Mouse (Mus musculus) liver, embryonic 11.5 days (tissue): ENCODE measurements around the gene Anks3. TPM values are rescaled to one million over a fixed set of nuclear protein-coding genes. Genes with fewer than 3 reads are reported as not detected.

Source experiments
- ATAC-seq: fragments of 200-750 bp; cut with Nextera tagmentation; replicated peaks from 2 replicates; pipeline ENCODE4 v1.8.0; 2017; ENCODE audit warnings: moderate number of reproducible peaks, mild to moderate bottlenecking, moderate TSS enrichment, moderate library complexity; ENCODE audit not compliant: low FRiP score
- DNase-seq: peaks from one replicate; pipeline ENCODE4 v3.0.0-alpha.2; 2017; ENCODE audit warnings: low spot score
- H3K27ac ChIP-seq: fragments of 300-500 bp; sonication (generic); 2 replicates; pipeline ENCODE4 v1.5.1; 2014; ENCODE audit warnings: mild to moderate bottlenecking, low read depth, low read length, control low read depth
- H3K27me3 ChIP-seq: fragments of 300-500 bp; sonication (generic); replicated peaks from 2 replicates; pipeline ENCODE4 v1.6.1; 2014; ENCODE audit warnings: low read length, mixed read lengths; ENCODE audit not compliant: control insufficient read depth, insufficient read depth
- H3K36me3 ChIP-seq: fragments of 300-500 bp; sonication (generic); 2 replicates; pipeline ENCODE4 v1.6.1; 2014; ENCODE audit warnings: mild to moderate bottlenecking, low read length, moderate library complexity, mixed read lengths; ENCODE audit not compliant: control insufficient read depth, insufficient read depth
- H3K4me1 ChIP-seq: fragments of 300-500 bp; sonication (generic); replicated peaks from 2 replicates; pipeline ENCODE4 v1.6.1; 2014; ENCODE audit warnings: low read length, mixed read lengths; ENCODE audit not compliant: control insufficient read depth, insufficient read depth
- H3K4me2 ChIP-seq: fragments of 300-500 bp; sonication (generic); 2 replicates; pipeline ENCODE4 v1.6.1; 2014; ENCODE audit warnings: mild to moderate bottlenecking, control low read depth, moderate library complexity
- H3K4me3 ChIP-seq: fragments of 300-500 bp; sonication (generic); 2 replicates; pipeline ENCODE4 v1.5.1; 2014; ENCODE audit warnings: low read depth, low read length, control low read depth
- H3K9ac ChIP-seq: fragments of 300-500 bp; sonication (generic); 2 replicates; pipeline ENCODE4 v1.6.1; 2014; ENCODE audit warnings: low read depth, low read length, control low read depth
- H3K9me3 ChIP-seq: fragments of 300-500 bp; sonication (generic); 2 replicates; pipeline ENCODE4 v1.6.1; 2016; ENCODE audit warnings: low read length, inconsistent platforms, mixed read lengths; ENCODE audit not compliant: control insufficient read depth
- WGBS: fragments of 180-500 bp; shearing (Covaris S2); extraction: QIAGEN DNeasy Blood & Tissue Kit; methylation state at CpG from one replicate; pipeline ENCODE4 v1.1.7; 2014; 5-methylcytosine and 5-hydroxymethylcytosine counted together
- polyA plus RNA-seq: library from polyadenylated mRNA; unstranded; fragments of >200 nt; fragmentation: Nextera tagmentation; extraction: Ambion mirVana; gene quantifications from 2 replicates; pipeline ENCODE4 v1.2.1, GENCODE M21; 2014

The Anks3 gene
- polyA plus RNA-seq, 1 experiment from 2014 or later, result 30.0 TPM

GRCm38 (mm10) chr16:4960260-4960659, 3.7 kb downstream of the Anks3 start:
- no peak overlapping the region for H3K4me2 ChIP-seq
- no peak overlapping the region for H3K27ac ChIP-seq
- ATAC-seq, result no peak
- peaks cover 9% of the 10 kb centered on the region for H3K4me1 ChIP-seq
- peaks cover 12% of the 10 kb centered on the region; the same call in 1 of the 2 replicates for H3K36me3 ChIP-seq
- WGBS, result 86% methylated on average over 8 of the region's 8 CpGs
- no peak for DNase-seq
- no peaks in the 10 kb centered on the region for H3K27me3 ChIP-seq
- H3K9ac ChIP-seq, result no peak overlapping the region
- no peaks in the 10 kb centered on the region for H3K9me3 ChIP-seq
- H3K4me3 ChIP-seq, result no peak overlapping the region

- no peak overlapping the region for H3K4me2 ChIP-seq
- ATAC-seq (no peak), DNase-seq (no peak)
- no peaks in the 10 kb centered on the region for H3K4me1 ChIP-seq
- 90% methylated on average over 3 of the region's 3 CpGs for WGBS
- H3K36me3 ChIP-seq, result peaks cover 28% of the 10 kb centered on the region; the same call in 1 of the 2 replicates
- H3K9ac ChIP-seq, result no peak overlapping the region
- no peaks in the 10 kb centered on the region for H3K27me3 ChIP-seq
- H3K9me3 ChIP-seq, result no peaks in the 10 kb centered on the region
- H3K4me3 ChIP-seq, result no peak overlapping the region
- no peak overlapping the region for H3K27ac ChIP-seq
Measured at GRCm38 (mm10) chr16:4957446-4957845, 6.6 kb downstream of the Anks3 start.

GRCm38 (mm10) chr16:4956609-4957008, 7.4 kb downstream of the Anks3 start:
- H3K4me1 ChIP-seq, result no peaks in the 10 kb centered on the region
- H3K4me3 ChIP-seq, result no peak overlapping the region
- H3K36me3 ChIP-seq, result peaks cover 31% of the 10 kb centered on the region
- H3K27ac ChIP-seq, result no peak overlapping the region
- H3K9me3 ChIP-seq, result no peaks in the 10 kb centered on the region
- ATAC-seq (no peak), DNase-seq (no peak)
- no peak overlapping the region for H3K4me2 ChIP-seq
- H3K9ac ChIP-seq, result no peak overlapping the region
- no peaks in the 10 kb centered on the region for H3K27me3 ChIP-seq
- 88% methylated on average over 3 of the region's 3 CpGs for WGBS

- DNase-seq (no peak), ATAC-seq (no peak)
- 91% methylated on average over 4 of the region's 4 CpGs for WGBS
- 0 out of 2 replicates have a peak, but pooled peaks cover 2% of the 10 kb centered on the region for H3K4me1 ChIP-seq
- no peak overlapping the region for H3K27ac ChIP-seq
- no peaks in the 10 kb centered on the region for H3K9me3 ChIP-seq
- no peak overlapping the region for H3K4me2 ChIP-seq
- no peak overlapping the region for H3K9ac ChIP-seq
- H3K27me3 ChIP-seq, result no peaks in the 10 kb centered on the region
- H3K4me3 ChIP-seq, result no peak overlapping the region
- H3K36me3 ChIP-seq, result peaks cover 39% of the 10 kb centered on the region
Measured at GRCm38 (mm10) chr16:4947378-4947777, 16.6 kb downstream of the Anks3 start.

- no peak overlapping the region for H3K27ac ChIP-seq
- ATAC-seq (no peak), DNase-seq (no peak)
- H3K36me3 ChIP-seq, result peaks cover 46% of the 10 kb centered on the region
- no peaks in the 10 kb centered on the region for H3K9me3 ChIP-seq
- no peak overlapping the region for H3K4me2 ChIP-seq
- 0 out of 2 replicates have a peak, but pooled peaks cover 2% of the 10 kb centered on the region for H3K4me1 ChIP-seq
- H3K4me3 ChIP-seq, result no peak overlapping the region
- no peak overlapping the region for H3K9ac ChIP-seq
- 84% methylated on average over 3 of the region's 3 CpGs for WGBS
- no peaks in the 10 kb centered on the region for H3K27me3 ChIP-seq
Measured at GRCm38 (mm10) chr16:4946155-4946554, 17.9 kb downstream of the Anks3 start.

GRCm38 (mm10) chr16:4945415-4945814, 18.6 kb downstream of the Anks3 start:
- no peaks in the 10 kb centered on the region for H3K9me3 ChIP-seq
- WGBS, result 72% methylated on average over 4 of the region's 4 CpGs
- H3K36me3 ChIP-seq, result peaks cover 52% of the 10 kb centered on the region
- no peak for DNase-seq
- no peak for ATAC-seq
- H3K4me2 ChIP-seq, result no peak overlapping the region
- 0 out of 2 replicates have a peak, but pooled peaks cover 2% of the 10 kb centered on the region for H3K4me1 ChIP-seq
- H3K4me3 ChIP-seq, result no peak overlapping the region
- H3K27ac ChIP-seq, result no peak overlapping the region
- H3K27me3 ChIP-seq, result no peaks in the 10 kb centered on the region
- no peak overlapping the region for H3K9ac ChIP-seq

GRCm38 (mm10) chr16:4943431-4943830, 20.6 kb downstream of the Anks3 start:
- ATAC-seq, result no peak
- Histone ChIP-seq H3K9me3 (no peaks in the 10 kb centered on the region), H3K4me2 (no peak overlapping the region), H3K27ac (no peak overlapping the region), H3K4me1 (peaks cover 7% of the 10 kb centered on the region), H3K36me3 (peaks cover 55% of the 10 kb centered on the region), H3K9ac (no peak overlapping the region), H3K27me3 (no peaks in the 10 kb centered on the region), H3K4me3 (no peak overlapping the region)
- 89% methylated on average over 3 of the region's 3 CpGs for WGBS
- DNase-seq, result no peak

GRCm38 (mm10) chr16:4942868-4943267, 21.1 kb downstream of the Anks3 start:
- DNase-seq (no peak), ATAC-seq (no peak)
- H3K4me1 ChIP-seq, result peaks cover 7% of the 10 kb centered on the region
- no peaks in the 10 kb centered on the region for H3K9me3 ChIP-seq
- 89% methylated on average over 8 of the region's 8 CpGs for WGBS
- H3K27me3 ChIP-seq, result no peaks in the 10 kb centered on the region
- peaks cover 50% of the 10 kb centered on the region for H3K36me3 ChIP-seq
- no peak overlapping the region for H3K27ac ChIP-seq
- H3K4me2 ChIP-seq, result no peak overlapping the region
- no peak overlapping the region for H3K4me3 ChIP-seq
- H3K9ac ChIP-seq, result no peak overlapping the region

- H3K9ac ChIP-seq, result no peak overlapping the region
- no peak overlapping the region for H3K4me3 ChIP-seq
- H3K4me2 ChIP-seq, result no peak overlapping the region
- peaks cover 45% of the 10 kb centered on the region for H3K36me3 ChIP-seq
- peaks cover 5% of the 10 kb centered on the region for H3K4me1 ChIP-seq
- ATAC-seq, result no peak
- H3K27me3 ChIP-seq, result no peaks in the 10 kb centered on the region
- H3K27ac ChIP-seq, result no peak overlapping the region
- H3K9me3 ChIP-seq, result no peaks in the 10 kb centered on the region
- no peak for DNase-seq
Measured at GRCm38 (mm10) chr16:4941016-4941415, 23.0 kb downstream of the Anks3 start.
